Mouse (Mus musculus) brain, embryonic 14.5 days (tissue): Measurements from ENCODE around the gene Sorcs2.

Experiments
- CTCF ChIP-seq: fragments of 200-500 bp; IDR thresholded peaks from 2 replicates; pipeline ENCODE4 v1.5.1; 2012; ENCODE audit warnings: inconsistent platforms, mild to moderate bottlenecking, moderate library complexity, borderline replicate concordance; ENCODE audit not compliant: insufficient read depth, insufficient read length; ENCODE audit errors: extremely low read depth
- POLR2A ChIP-seq: fragments of 200-500 bp; IDR thresholded peaks from 2 replicates; pipeline ENCODE4 v1.6.1; 2012; ENCODE audit warnings: mild to moderate bottlenecking, inconsistent platforms, borderline replicate concordance; ENCODE audit not compliant: poor library complexity, insufficient read depth, insufficient read length, severe bottlenecking; ENCODE audit errors: extremely low read depth

- TF ChIP-seq CTCF = no peak
- no peak for TF ChIP-seq POLR2A
Observed at GRCm38 (mm10) chr5:35973800-35974199, 424.1 kb downstream of the Sorcs2 start.
